Mouse (Mus musculus): ENCODE results near the gene Tnrc6c.

Gene Tnrc6c

DNA sequence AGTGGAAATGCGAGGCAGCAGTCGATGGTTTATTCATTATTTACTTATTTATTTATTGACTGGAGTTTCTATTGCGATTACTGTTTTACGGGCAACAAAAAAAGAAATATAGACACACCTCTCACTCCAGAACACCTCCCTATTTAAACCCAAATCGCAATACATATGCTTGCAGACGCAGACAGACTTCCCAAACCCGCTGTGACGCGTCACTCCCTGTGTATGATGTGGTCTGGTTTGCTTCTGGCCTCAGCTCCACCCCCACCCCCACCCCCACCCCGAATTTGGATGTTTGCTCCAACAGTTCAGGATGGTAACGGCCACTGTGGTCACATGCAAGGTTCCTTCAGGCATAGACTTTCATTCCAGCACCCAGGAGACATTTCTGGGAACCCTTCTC is 15.3 kb upstream of the Tnrc6c start:
- DNase-seq (ENCODE audit: low spot score), result no peak

DNA sequence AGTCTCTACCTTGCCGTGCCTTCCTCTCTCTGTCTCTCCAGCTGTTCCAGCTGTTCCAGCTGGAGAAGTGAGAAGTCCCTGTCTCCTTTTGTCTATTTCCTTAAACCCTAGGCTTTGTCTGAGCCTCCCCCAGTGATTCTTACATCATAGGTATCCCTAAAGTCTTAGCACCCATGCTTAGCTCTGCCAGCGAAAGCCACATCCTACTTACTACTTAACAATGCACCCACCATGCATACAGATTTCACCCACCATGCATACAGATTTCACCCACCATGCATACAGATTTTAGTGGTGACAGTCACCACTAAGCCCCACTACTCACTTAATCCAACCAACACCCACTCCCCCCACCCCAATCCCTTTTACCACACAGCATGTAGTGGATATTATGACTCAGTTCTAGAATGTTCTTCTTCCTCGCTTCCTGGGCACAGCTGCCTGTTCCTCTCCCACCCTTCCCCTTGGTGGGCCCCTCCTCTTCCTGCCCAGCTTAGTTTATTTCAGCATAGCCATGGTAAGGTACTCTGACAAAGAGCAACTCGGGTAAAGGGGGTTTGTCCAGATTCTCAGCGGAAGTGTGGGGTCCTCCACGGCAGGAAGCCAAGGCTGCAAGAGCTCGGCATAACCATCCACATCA is 14.6 kb upstream of the Tnrc6c start:
- DNase-seq (ENCODE audit: low spot score), result no peak

DNA sequence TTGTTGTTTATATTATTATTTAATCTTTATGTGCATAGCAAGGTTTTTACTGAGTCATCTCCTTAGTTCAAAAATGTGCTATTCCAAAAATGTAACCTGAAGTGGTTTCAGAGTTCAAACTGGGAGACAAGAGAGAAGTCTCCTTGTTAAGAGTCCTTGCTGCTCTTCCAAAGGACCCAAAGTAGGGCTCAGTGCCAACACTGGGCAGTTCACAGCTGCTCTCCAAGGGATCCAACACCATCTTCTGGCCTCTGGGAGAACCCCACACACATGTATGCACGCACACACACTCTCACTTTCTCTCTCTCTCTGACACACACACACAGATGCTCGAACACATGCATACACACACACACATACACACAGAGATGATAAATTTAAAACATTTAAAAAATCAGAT is 11.9 kb upstream of the Tnrc6c start:
- DNase-seq (ENCODE audit: low spot score), result no peak

DNA sequence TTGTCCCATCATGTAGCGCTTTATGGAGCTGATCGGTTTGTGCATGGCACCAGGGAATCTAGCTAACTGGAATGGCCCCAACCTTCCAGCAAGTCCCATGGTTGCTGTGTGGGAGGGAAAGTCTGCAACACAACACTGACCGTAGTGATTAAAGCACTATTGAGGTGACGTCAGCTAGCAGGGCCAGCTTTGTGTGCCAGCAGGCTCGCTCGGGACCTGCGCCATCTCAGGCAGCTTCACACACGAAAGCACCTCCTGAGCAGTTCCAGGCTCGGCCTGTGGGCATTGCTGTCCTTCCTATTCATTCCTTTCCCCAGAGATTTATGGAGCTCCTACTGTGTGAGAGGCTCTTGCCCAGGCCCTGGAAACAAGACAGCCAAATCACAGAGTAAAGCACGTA is 10.8 kb upstream of the Tnrc6c start:
- DNase-seq (ENCODE audit: low spot score), result no peak

DNA sequence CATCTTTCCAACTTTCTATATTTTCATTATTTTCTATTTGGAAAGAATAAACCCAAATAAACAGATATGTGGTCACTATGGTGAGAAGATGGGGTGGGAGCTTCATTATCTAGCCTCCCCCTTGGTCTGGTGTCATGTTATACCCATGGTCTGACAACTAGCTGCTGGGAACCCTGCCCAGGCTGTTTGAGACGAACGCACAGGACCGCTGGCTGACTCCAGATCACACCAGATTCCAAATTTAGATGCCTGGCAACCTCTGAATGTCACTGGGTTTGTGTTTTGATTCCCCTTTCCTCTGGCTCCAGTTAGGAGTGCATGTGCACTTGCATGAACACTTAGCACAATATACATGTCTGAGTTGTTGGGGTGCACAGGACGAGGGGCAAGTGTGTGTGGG is 7.3 kb upstream of the Tnrc6c start:
- DNase-seq (ENCODE audit: low spot score), result no peak

DNA sequence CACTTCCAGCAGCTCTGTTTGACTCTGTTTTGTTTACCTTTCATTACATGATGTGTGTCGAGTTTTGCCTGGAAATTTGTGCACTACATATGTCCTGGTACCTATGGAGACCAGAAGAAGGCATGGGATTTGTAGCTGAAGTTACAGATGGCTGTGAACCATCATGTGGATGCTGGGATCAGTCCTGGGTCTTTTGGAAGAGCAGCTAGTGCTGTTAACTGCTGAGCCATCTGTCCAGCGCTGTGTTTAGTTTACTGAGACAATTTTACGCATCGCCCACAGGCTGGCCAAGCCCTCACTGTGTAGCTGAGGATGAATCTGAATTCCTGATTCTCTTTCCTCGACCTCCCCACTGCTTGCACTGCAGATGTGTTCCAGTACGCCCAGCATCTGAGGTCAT is 6.1 kb upstream of the Tnrc6c start:
- DNase-seq (ENCODE audit: low spot score), result no peak

DNA sequence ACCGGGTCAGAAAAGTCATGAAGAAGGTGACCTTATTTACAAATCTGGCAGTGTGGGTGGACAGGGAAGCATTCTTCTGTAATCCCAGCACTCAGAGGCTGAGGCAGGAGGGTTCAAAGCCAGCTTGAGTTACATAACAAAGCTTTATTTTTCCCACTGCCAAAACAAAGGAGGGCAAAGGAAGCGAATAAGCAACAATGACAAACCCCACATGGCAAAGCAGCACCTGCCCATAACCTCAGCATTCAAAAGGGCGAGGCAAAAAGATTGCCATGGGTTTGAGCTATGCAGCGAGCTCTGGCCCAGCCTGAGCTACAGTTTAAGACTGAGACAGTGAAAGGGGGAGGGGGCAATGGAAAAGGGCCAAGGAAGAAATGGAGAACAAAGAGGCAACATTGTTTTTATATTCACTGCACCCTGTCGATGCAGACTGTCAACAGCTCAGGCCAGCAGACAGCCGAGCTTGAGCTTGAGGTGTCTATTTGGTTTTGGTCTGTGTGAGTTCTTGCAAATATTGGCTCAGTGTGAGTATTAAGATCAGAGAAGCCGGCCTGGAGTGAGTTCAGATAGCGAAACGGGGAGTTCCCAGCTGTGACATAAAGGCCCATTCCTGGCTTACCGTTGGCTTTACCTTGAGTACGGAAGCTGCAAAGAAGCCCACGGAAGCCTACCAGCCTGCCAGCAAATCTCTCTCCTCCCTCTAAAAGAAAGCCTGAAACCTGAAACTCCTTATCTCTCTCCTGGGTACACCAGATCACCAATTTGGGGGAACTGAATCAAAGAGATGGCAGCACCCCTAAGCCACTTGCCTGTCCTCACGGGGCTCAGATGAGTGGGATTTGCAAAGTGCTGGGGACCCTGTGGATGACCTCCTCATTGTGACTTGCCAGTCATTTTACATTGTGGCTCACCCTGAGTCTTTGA is 3.1 kb upstream of the Tnrc6c start:
- no peak for DNase-seq (ENCODE audit: low spot score)

DNA sequence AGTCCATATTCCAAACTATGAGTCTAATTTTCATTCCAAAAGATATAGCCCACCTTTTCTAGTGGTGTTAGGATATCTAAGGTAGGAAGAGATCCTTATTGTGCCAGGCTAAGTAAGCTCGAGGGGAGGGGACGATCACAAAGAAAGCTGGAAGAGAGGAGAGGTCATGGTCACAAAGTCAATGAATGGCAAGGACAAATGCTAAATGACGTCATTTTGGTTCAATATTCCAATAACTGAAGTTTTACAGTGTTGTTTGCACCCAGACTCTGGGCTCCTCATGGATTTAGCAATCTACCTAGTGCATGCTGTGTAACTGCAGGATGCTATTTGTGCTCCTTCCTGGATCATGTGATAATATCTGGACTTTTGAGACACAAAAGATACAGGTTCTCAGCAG is 1.2 kb upstream of the Tnrc6c start:
- no peak for DNase-seq (ENCODE audit: low spot score)

DNA sequence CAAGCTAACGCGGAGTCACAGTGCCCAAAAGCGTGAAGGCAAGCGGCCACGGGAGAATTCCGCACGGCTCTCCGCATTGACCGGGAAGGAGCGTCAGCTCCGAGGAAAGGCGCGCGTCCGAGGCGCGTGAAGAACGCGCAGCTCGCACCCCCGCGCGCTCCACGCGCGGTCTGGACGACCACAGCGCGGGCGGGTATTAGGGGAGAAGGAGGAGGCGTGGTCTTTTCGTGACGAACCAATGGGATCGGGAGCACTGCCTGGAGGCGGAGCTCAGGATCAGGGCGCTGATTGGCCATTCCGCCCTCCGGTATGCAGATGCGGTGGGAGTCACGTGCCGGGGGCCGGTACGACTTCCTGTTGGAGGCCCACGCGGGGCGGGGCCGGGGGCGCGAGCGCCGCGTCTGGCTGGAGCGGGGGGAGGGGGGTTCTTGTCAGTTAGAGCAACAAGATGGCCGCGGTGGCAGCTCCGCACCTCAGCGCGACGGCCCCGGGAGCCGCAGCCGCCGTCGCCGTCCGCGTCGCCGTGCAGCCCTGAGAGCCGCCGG is 363 bp downstream of the Tnrc6c start:
- peak; percentile 99 for DNase-seq (ENCODE audit: low spot score)

DNA sequence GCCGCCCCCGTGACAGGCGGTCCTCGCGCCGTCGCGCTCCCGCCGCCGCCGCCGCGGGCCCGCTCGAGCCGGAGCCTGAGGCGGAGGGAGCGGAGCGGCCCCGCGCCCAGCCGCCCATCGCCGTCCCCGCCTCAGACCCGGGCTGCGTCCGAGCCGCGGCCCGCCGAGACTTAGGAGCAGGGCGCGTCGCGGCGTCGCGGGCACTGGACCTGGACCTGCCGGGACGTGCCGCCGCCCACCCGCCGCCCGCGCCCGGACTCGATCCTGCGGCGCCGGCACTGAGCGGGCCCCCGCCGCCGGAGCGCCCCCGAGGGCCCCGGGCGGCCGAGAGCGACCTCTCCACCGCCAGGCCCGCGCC is 824 bp downstream of the Tnrc6c start:
- DNase-seq (ENCODE audit: low spot score), result no peak

DNA sequence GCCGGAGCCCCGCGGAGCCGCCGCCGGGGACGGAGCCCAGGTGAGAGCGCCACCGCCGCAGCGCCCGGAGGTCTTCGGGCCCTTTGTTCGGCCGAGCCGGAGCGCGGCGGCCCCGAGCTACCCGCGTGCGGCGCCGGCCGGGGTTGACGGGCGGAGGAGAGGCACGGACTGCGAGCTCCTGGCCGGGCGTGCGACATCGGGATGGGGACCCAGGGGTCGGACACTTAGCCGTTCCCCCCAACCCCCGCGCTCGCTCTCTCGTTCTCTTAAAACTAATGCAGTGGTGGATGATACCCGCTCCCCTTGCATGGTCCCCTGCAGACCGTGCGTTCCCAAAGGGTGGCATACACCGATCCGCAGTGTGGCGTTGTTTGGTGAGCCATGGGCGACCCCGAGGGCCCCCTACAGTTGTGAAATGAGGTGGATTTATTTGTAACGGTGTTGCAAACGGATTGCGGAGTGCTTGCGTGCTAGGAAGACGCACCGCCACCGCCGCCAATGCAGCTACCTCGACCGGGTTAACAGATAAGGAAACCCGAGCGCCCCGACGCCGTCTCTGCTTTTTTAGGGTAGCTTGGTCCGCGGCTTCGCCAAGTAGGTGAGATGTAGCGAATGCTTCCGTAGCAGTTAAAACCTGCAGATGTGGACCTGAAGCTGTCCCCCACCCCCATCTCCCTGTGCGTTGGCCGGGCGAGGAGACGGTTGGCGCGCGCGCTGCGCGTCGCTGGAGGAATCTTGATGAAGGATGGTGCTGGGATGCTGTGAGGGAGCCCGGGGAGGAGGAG is 1.4 kb downstream of the Tnrc6c start:
- peak; percentile 51 for DNase-seq (ENCODE audit: low spot score)

DNA sequence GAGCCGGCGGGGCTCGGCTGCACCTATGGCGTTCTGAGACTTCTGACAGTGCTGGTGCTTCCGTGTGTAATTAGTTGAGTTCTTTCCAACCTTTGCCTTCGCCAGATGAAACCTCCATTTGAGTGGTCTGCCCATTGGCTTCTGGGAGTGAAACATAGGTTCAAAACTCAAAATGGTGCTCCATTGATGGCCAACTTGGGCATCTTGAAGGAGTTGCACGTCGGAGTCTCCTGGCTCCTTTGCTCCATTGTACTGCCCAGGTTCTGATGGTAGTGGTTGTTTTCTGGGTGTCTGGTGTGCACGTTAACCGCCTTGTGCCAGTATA is 1.9 kb downstream of the Tnrc6c start:
- no peak for DNase-seq (ENCODE audit: low spot score)

DNA sequence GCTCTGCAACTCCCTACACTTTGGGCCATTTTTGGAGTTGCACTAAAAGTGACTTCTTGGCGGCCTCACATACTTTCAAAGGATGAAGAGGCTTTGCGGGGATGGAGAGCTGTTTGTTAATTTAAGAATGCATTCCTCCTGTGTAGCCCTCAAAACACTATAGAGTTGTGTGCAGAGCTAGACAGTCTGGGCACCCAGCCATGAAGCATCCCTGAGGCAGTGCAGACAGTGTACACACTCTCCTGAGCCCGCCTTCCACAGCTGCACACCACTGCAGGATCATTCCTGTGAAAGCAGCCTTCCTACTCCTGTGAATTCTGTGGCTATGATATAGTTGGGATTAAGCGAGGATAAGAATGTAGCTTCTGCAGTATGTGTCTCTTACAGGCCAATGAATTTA is 4.9 kb downstream of the Tnrc6c start:
- DNase-seq (ENCODE audit: low spot score), result no peak

DNA sequence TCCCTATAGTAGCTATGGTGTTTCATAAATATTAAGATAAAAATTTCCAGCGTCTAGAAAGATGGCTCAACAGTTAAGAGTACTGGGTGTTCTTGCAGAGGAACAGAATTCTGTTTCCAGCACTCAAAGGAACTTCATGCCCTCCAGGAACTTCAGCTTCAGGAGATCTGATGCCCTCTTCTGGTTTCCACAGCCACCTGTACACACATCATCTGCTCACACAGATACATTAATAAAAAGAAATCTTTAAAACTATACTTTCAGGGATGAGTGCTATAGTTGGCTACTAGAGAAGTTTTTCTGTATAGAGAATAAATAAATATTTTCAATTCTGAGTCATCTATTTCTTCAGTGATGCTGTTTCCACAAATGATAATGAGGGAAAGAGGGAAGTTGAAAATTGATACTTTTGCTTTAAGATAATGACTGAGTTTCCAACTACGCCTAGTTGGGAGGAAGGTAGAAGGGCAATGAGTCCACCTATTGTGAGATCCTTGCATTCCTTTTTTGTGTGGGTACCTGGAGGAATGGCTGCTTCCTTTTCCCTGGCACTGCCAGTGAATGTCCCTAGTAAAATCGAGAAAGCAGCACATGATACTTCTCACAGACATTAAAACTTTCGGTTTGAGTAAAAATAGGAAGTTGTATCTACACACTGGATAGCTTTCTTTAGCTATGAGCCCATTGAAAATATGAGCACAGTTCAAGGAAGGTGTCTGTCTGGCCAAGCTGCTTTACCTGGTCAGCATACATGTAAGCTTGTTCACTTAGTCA is 9.1 kb downstream of the Tnrc6c start:
- DNase-seq (ENCODE audit: low spot score), result no peak

DNA sequence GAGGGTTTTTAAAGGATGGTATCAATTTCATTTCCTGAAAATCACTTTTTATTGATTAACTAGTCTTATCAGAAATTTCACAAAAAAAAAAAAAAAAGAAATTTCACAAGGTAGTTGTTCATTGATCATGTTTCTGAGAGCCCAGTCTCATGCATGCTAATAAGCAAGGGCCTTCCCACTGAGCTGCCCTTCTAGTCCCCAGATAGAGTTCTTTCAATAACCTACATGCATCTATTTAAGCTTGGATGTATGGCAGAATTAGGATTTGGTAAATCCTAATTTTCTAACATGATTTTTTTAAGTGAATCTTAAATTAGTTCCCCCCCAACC is 9.7 kb downstream of the Tnrc6c start:
- DNase-seq (ENCODE audit: low spot score), result no peak

DNA sequence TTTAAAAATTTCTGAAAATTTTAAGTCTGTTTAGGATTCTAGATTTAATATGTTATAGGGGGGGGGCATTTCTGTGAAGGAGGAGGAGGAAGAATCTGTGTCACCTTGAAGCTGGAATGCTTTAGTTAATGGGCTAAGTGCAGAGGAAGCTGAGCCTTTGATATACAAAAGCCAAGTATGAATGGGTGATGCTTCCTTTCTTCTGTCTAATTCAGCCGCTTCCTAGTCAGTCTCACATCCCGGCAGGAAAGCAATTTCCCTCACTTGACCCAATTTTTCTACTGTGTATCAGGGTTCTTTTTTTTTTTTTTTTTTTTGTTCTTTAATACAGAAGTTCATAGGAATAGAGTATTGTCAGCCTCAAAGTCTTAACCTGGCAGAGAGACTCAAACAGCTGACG is 11.1 kb downstream of the Tnrc6c start:
- DNase-seq (ENCODE audit: low spot score), result no peak

DNA sequence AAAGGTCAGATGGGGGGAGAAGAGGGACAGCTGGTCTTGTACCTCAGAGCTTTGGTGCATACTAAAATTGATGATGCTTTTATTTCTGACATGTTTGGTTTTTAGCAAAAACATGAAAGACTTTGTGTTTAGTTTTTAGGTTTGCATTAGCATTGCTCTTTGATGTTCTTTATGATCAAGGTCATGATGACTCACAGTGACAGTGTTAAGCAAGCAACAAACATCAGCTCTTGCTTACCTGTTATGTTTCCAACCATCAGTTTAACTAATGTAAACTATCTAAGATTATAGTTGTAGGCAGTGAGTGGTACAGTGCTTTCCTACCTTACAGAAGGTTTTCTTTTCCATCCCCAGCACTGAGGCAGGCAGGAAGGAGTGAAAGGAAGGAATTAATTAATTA is 12.5 kb downstream of the Tnrc6c start:
- no peak for DNase-seq (ENCODE audit: low spot score)

DNA sequence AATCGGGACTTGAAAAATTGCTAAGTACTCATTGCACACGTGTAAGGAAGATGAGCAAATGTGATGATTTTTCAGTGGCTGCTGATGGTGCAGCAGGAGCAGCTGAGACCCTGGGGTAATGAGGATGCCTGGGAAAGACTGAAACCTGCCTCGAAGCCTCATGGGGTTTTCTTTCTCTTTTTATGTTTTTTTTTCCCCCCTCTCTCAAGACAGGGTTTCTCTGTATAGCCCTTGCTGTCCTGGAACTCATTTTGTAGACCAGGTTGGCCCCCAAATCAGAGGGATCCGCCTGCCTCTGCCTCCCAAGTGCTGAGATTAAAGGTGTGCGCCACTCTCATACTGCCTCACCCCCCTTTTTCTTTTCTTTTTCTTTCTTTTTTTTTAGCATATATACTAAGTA is 13.1 kb downstream of the Tnrc6c start:
- no peak for DNase-seq (ENCODE audit: low spot score)

DNA sequence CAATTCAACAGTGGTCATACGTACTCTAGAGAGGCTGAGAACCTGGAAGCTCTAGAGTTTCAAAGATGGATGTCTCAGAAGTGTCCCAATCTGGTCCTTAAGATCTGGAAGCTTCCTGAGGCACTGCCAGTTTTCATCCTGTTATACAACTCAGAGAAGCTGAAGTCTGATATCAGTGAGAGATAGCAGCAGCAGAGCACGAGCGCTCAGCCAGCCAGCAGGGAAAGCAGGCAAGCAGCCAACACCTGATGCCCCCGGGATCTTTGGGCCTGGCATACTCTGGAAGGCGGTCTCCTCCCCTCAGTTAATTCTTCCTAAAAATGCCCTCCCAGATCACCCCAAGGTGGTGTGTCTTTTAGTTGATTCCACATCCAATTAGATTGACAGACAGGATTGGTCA is 13.7 kb downstream of the Tnrc6c start:
- DNase-seq (ENCODE audit: low spot score), result no peak

DNA sequence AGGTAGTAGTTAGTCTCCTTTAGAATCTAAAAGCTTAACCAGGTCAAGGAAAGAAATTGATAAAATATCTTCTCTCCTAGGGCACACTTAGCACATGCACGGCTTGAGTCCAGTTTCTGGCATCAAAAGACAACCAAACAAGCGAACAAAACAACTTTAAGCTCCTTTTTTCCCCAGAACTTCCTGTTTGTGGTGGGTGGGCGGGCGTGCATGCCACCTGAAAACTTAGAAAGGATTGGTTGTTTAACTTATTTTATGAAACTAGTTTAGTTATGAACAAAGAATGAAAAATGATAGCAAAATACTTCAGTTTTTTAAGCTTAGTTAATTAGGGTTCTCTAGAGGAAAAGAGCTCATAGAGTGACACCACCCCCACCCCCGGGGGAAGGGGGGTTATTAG is 17.5 kb downstream of the Tnrc6c start:
- DNase-seq (ENCODE audit: low spot score), result no peak

DNA sequence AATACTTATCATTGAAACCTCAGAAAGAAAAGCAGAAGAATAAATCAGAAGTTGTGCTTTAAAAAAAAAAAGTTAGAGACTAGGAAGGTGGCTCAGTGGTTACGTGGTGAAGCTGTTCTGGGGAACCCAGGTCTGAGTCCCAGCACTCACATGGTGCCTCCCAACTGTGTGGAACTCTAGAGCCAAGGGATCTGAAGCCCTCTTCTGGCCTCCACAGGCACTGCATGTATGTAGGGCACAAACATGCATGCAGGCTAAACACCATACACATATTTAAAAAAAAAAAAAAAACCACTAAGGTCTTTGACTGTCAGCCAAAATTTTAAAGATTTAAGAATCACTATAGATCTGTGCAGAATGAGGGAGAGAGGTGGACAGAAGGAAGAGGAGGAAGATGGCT is 20.4 kb downstream of the Tnrc6c start:
- no peak for DNase-seq (ENCODE audit: low spot score)

DNA sequence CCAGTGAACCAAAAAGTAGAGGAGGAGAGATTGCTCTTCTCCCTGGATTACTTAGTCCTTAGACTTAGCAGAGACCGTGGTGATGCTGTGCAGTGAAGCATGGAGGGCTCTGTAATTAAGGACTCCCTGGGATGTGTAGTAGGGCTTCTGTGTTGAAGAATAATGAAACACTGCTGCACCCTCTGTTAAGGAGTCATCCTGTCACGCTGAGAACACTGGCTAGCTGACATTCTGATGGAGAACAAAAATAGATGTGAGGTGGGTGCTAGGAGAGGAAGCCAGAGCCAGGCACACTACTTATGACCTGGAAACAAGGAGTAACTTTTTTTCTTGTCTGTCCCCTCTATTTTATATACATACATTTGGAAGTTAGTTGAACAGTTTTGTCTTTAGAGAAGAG is 22.6 kb downstream of the Tnrc6c start:
- no peak for DNase-seq (ENCODE audit: low spot score)

Measured in yolk sac, embryonic 10.5 days (tissue).